Mouse (Mus musculus): ENCODE measurements around the gene Kcnj14. TPM values are rescaled to one million over a fixed set of nuclear protein-coding genes. Genes with fewer than 3 reads are reported as not detected.

Kcnj14 gene
- polyA plus RNA-seq, 1 experiment from 2014 or later = 0.75 TPM

- 1% methylated on average over 104 of the region's 117 CpGs for WGBS
- Histone ChIP-seq H3K36me3 (ENCODE audit: control insufficient read depth, insufficient read depth, low read length) (no peaks in the 10 kb centered on the region), H3K4me2 (peak overlapping the region; percentile 71), H3K9me3 (ENCODE audit: control insufficient read depth, low read length) (no peaks in the 10 kb centered on the region), H3K27ac (ENCODE audit: low read depth, low read length) (no peak overlapping the region), H3K9ac (ENCODE audit: low read length) (peak overlapping the region; percentile 78), H3K27me3 (ENCODE audit: control insufficient read depth, insufficient read depth, low read length) (peaks cover 50% of the 10 kb centered on the region), H3K4me3 (ENCODE audit: low read depth, low read length) (peak overlapping the region; percentile 62), H3K4me1 (ENCODE audit: control insufficient read depth, insufficient read depth, low read length) (peaks cover 29% of the 10 kb centered on the region)
- ATAC-seq (ENCODE audit: low FRiP score) (peak; percentile 63), DNase-seq (ENCODE audit: low spot score, missing footprints) (peak; percentile 99)
Observed at GRCm38 (mm10) chr7:45865925-45866910, 41.6 kb upstream of the Kcnj14 start.

GRCm38 (mm10) chr7:45864435-45864834 lies 39.9 kb upstream of the Kcnj14 start:
- H3K9me3 ChIP-seq (ENCODE audit: control insufficient read depth, low read length) = no peaks in the 10 kb centered on the region
- H3K4me2 ChIP-seq = no peak overlapping the region
- H3K36me3 ChIP-seq (ENCODE audit: control insufficient read depth, insufficient read depth, low read length) = no peaks in the 10 kb centered on the region
- ATAC-seq (ENCODE audit: low FRiP score) (no peak), DNase-seq (ENCODE audit: low spot score, missing footprints) (peak; percentile 78)
- H3K4me3 ChIP-seq (ENCODE audit: low read depth, low read length) = no peak overlapping the region
- peaks cover 22% of the 10 kb centered on the region for H3K4me1 ChIP-seq (ENCODE audit: control insufficient read depth, insufficient read depth, low read length)
- no peak overlapping the region for H3K27ac ChIP-seq (ENCODE audit: low read depth, low read length)
- 73% methylated on average over 3 of the region's 3 CpGs for WGBS
- peaks cover 32% of the 10 kb centered on the region for H3K27me3 ChIP-seq (ENCODE audit: control insufficient read depth, insufficient read depth, low read length)
- H3K9ac ChIP-seq (ENCODE audit: low read length) = no peak overlapping the region

GRCm38 (mm10) chr7:45862804-45863203 lies 38.2 kb upstream of the Kcnj14 start:
- no peaks in the 10 kb centered on the region for H3K36me3 ChIP-seq (ENCODE audit: control insufficient read depth, insufficient read depth, low read length)
- no peak overlapping the region for H3K4me3 ChIP-seq (ENCODE audit: low read depth, low read length)
- peaks cover 23% of the 10 kb centered on the region for H3K27me3 ChIP-seq (ENCODE audit: control insufficient read depth, insufficient read depth, low read length)
- no peaks in the 10 kb centered on the region for H3K9me3 ChIP-seq (ENCODE audit: control insufficient read depth, low read length)
- no peak overlapping the region for H3K9ac ChIP-seq (ENCODE audit: low read length)
- H3K27ac ChIP-seq (ENCODE audit: low read depth, low read length) = no peak overlapping the region
- no peak overlapping the region for H3K4me2 ChIP-seq
- 88% methylated on average over 7 of the region's 7 CpGs for WGBS
- ATAC-seq (ENCODE audit: low FRiP score) (no peak), DNase-seq (ENCODE audit: low spot score, missing footprints) (no peak)
- peaks cover 16% of the 10 kb centered on the region for H3K4me1 ChIP-seq (ENCODE audit: control insufficient read depth, insufficient read depth, low read length)

- Histone ChIP-seq H3K9ac (ENCODE audit: low read length) (no peak overlapping the region), H3K4me1 (ENCODE audit: control insufficient read depth, insufficient read depth, low read length) (peaks cover 13% of the 10 kb centered on the region), H3K36me3 (ENCODE audit: control insufficient read depth, insufficient read depth, low read length) (no peaks in the 10 kb centered on the region), H3K9me3 (ENCODE audit: control insufficient read depth, low read length) (no peaks in the 10 kb centered on the region), H3K4me3 (ENCODE audit: low read depth, low read length) (no peak overlapping the region), H3K27ac (ENCODE audit: low read depth, low read length) (no peak overlapping the region), H3K27me3 (ENCODE audit: control insufficient read depth, insufficient read depth, low read length) (peaks cover 18% of the 10 kb centered on the region), H3K4me2 (no peak overlapping the region)
- no peak for DNase-seq (ENCODE audit: low spot score, missing footprints)
- 65% methylated on average over 4 of the region's 4 CpGs for WGBS
- ATAC-seq (ENCODE audit: low FRiP score) = peak; percentile 40; the same call in 1 of the 2 replicates
Observed at GRCm38 (mm10) chr7:45859008-45859407, 34.4 kb upstream of the Kcnj14 start.

GRCm38 (mm10) chr7:45856950-45857901 lies 32.6 kb upstream of the Kcnj14 start:
- H3K9me3 ChIP-seq (ENCODE audit: control insufficient read depth, low read length) = no peaks in the 10 kb centered on the region
- H3K27me3 ChIP-seq (ENCODE audit: control insufficient read depth, insufficient read depth, low read length) = peaks cover 16% of the 10 kb centered on the region
- H3K4me2 ChIP-seq = peak overlapping the region; percentile 53
- no peaks in the 10 kb centered on the region for H3K36me3 ChIP-seq (ENCODE audit: control insufficient read depth, insufficient read depth, low read length)
- H3K4me3 ChIP-seq (ENCODE audit: low read depth, low read length) = peak overlapping the region; percentile 30
- peak; percentile 31; the same call in 1 of the 2 replicates for ATAC-seq (ENCODE audit: low FRiP score)
- no peak overlapping the region for H3K27ac ChIP-seq (ENCODE audit: low read depth, low read length)
- peak overlapping the region; percentile 57 for H3K9ac ChIP-seq (ENCODE audit: low read length)
- peak; percentile 93 for DNase-seq (ENCODE audit: low spot score, missing footprints)
- 2% methylated on average over 30 of the region's 30 CpGs for WGBS
- peaks cover 13% of the 10 kb centered on the region for H3K4me1 ChIP-seq (ENCODE audit: control insufficient read depth, insufficient read depth, low read length)

- Histone ChIP-seq H3K4me1 (ENCODE audit: control insufficient read depth, insufficient read depth, low read length) (peaks cover 4% of the 10 kb centered on the region), H3K27me3 (ENCODE audit: control insufficient read depth, insufficient read depth, low read length) (peaks cover 14% of the 10 kb centered on the region), H3K9me3 (ENCODE audit: control insufficient read depth, low read length) (no peaks in the 10 kb centered on the region), H3K4me3 (ENCODE audit: low read depth, low read length) (no peak overlapping the region), H3K4me2 (no peak overlapping the region), H3K27ac (ENCODE audit: low read depth, low read length) (no peak overlapping the region), H3K36me3 (ENCODE audit: control insufficient read depth, insufficient read depth, low read length) (no peaks in the 10 kb centered on the region), H3K9ac (ENCODE audit: low read length) (no peak overlapping the region)
- WGBS = 87% methylated on average over 12 of the region's 12 CpGs
- ATAC-seq (ENCODE audit: low FRiP score) (no peak), DNase-seq (ENCODE audit: low spot score, missing footprints) (no peak)
Observed at GRCm38 (mm10) chr7:45853089-45853488, 28.5 kb upstream of the Kcnj14 start.

GRCm38 (mm10) chr7:45850661-45851060 lies 26.1 kb upstream of the Kcnj14 start:
- Histone ChIP-seq H3K27ac (ENCODE audit: low read depth, low read length) (no peak overlapping the region), H3K9ac (ENCODE audit: low read length) (no peak overlapping the region), H3K27me3 (ENCODE audit: control insufficient read depth, insufficient read depth, low read length) (no peaks in the 10 kb centered on the region), H3K9me3 (ENCODE audit: control insufficient read depth, low read length) (no peaks in the 10 kb centered on the region), H3K4me1 (ENCODE audit: control insufficient read depth, insufficient read depth, low read length) (no peaks in the 10 kb centered on the region), H3K4me2 (no peak overlapping the region), H3K4me3 (ENCODE audit: low read depth, low read length) (no peak overlapping the region), H3K36me3 (ENCODE audit: control insufficient read depth, insufficient read depth, low read length) (no peaks in the 10 kb centered on the region)
- WGBS = 76% methylated on average over 3 of the region's 3 CpGs
- ATAC-seq (ENCODE audit: low FRiP score) = no peak
- DNase-seq (ENCODE audit: low spot score, missing footprints) = no peak

GRCm38 (mm10) chr7:45848447-45849027 lies 24.0 kb upstream of the Kcnj14 start:
- 10% methylated on average over 6 of the region's 6 CpGs for WGBS
- DNase-seq (ENCODE audit: low spot score, missing footprints) (peak; percentile 84), ATAC-seq (ENCODE audit: low FRiP score) (0 out of 2 replicates have a peak, but pooled peaks have one; percentile 16)
- Histone ChIP-seq H3K4me2 (no peak overlapping the region), H3K4me1 (ENCODE audit: control insufficient read depth, insufficient read depth, low read length) (no peaks in the 10 kb centered on the region), H3K27ac (ENCODE audit: low read depth, low read length) (no peak overlapping the region; the same call in 1 of the 2 replicates), H3K36me3 (ENCODE audit: control insufficient read depth, insufficient read depth, low read length) (no peaks in the 10 kb centered on the region), H3K9ac (ENCODE audit: low read length) (no peak overlapping the region), H3K4me3 (ENCODE audit: low read depth, low read length) (no peak overlapping the region), H3K27me3 (ENCODE audit: control insufficient read depth, insufficient read depth, low read length) (no peaks in the 10 kb centered on the region), H3K9me3 (ENCODE audit: control insufficient read depth, low read length) (no peaks in the 10 kb centered on the region)

Data from midbrain, embryonic 11.5 days (tissue).